Mouse (Mus musculus) cerebellum, postnatal 36 days (tissue): ENCODE data around the gene Resp18.

Experiments
- DNase-seq, 2 experiments: peaks; one replicate each; pipeline ENCODE4 v3.0.0; 2021 to 2022; ENCODE audit warnings: mixed read lengths in 2 of 2

The Resp18 gene

GRCm38 (mm10) chr1:75264091-75264880, 13.9 kb downstream of the Resp18 start, which contains the start of gene Ptprn:
Gene Ptprn, minus strand, starts transcription at chr1:75264502.
- DNase-seq = peak; percentile 71 to 74

- peak in 1 of 2 experiments; percentile 38 for DNase-seq
These were observed 15.0 kb downstream of the Resp18 start for GRCm38 (mm10) chr1:75262969-75263951.

GRCm38 (mm10) chr1:75261278-75261677, 16.9 kb downstream of the Resp18 start:
- DNase-seq = no peak

GRCm38 (mm10) chr1:75255516-75256046, 22.6 kb downstream of the Resp18 start:
- DNase-seq = no peak

- DNase-seq = no peak
These were observed 23.6 kb downstream of the Resp18 start for GRCm38 (mm10) chr1:75254625-75255013.

- peak; percentile 88 to 95 for DNase-seq
These were observed 24.2 kb downstream of the Resp18 start for GRCm38 (mm10) chr1:75253849-75254624.

- DNase-seq = peak in 1 of 2 experiments; percentile 38
These were observed 25.2 kb downstream of the Resp18 start for GRCm38 (mm10) chr1:75253029-75253428.

- no peak for DNase-seq
These were observed 25.9 kb downstream of the Resp18 start for GRCm38 (mm10) chr1:75252308-75252707.

GRCm38 (mm10) chr1:75251112-75251970, 26.9 kb downstream of the Resp18 start:
- peak; percentile 88 for DNase-seq

- peak; percentile 69 to 77 for DNase-seq
These were observed 27.7 kb downstream of the Resp18 start for GRCm38 (mm10) chr1:75250498-75250897.

- DNase-seq = peak; percentile 62 to 66
These were observed 30.0 kb downstream of the Resp18 start for GRCm38 (mm10) chr1:75248041-75248772.

GRCm38 (mm10) chr1:75247071-75247930, 30.9 kb downstream of the Resp18 start:
- DNase-seq = no peak

GRCm38 (mm10) chr1:75244836-75245235, 33.4 kb downstream of the Resp18 start:
- DNase-seq = peak; percentile 52 to 58

- DNase-seq = no peak
These were observed 33.9 kb downstream of the Resp18 start for GRCm38 (mm10) chr1:75244175-75244826.

- no peak for DNase-seq
These were observed 34.8 kb downstream of the Resp18 start for GRCm38 (mm10) chr1:75243411-75243810.

- peak; percentile 52 to 63 for DNase-seq
These were observed 38.6 kb downstream of the Resp18 start for GRCm38 (mm10) chr1:75239591-75239990.

GRCm38 (mm10) chr1:75236117-75237050, 41.8 kb downstream of the Resp18 start, which contains the start of gene Dnajb2:
Gene Dnajb2, plus strand, starts transcription at chr1:75236406.
- peak; percentile 88 to 90 for DNase-seq

GRCm38 (mm10) chr1:75234606-75235005, 43.6 kb downstream of the Resp18 start:
- DNase-seq = peak; percentile 81 to 83
